Mouse (Mus musculus) stomach, postnatal 0 days (tissue): ENCODE data around the gene Ppp1r37. TPM values are rescaled to one million over a fixed set of nuclear protein-coding genes. Genes with fewer than 3 reads are reported as not detected.

Experiments used
- ATAC-seq: fragments of 200-750 bp; cut with Nextera tagmentation; 2 replicates; pipeline ENCODE4 v1.8.0; 2017; ENCODE audit not compliant: low FRiP score, low TSS enrichment
- DNase-seq: peaks from one replicate; pipeline ENCODE4 v3.0.0-alpha.2; 2016; ENCODE audit warnings: low spot score
- H3K27ac ChIP-seq: fragments of 300-500 bp; sonication (generic); replicated peaks from 2 replicates; pipeline ENCODE4 v1.5.1; 2014; ENCODE audit warnings: mild to moderate bottlenecking, control low read depth
- H3K27me3 ChIP-seq: fragments of 300-500 bp; sonication (generic); 2 replicates; pipeline ENCODE4 v1.6.1; 2014; ENCODE audit warnings: low read length; ENCODE audit not compliant: control insufficient read depth, insufficient read depth
- H3K36me3 ChIP-seq: fragments of 300-500 bp; sonication (generic); 2 replicates; pipeline ENCODE4 v1.6.1; 2014; ENCODE audit warnings: low read length, mixed read lengths; ENCODE audit not compliant: control insufficient read depth, insufficient read depth
- H3K4me1 ChIP-seq: fragments of 300-500 bp; sonication (generic); replicated peaks from 2 replicates; pipeline ENCODE4 v1.6.1; 2014; ENCODE audit warnings: antibody characterized with exemption; ENCODE audit not compliant: control insufficient read depth, insufficient read depth
- H3K4me2 ChIP-seq: fragments of 300-500 bp; sonication (generic); replicated peaks from 2 replicates; pipeline ENCODE4 v1.6.1; 2014; ENCODE audit warnings: low read depth, mild to moderate bottlenecking, control low read depth, moderate library complexity
- H3K4me3 ChIP-seq: fragments of 300-500 bp; sonication (generic); 2 replicates; pipeline ENCODE4 v1.5.1; 2014; ENCODE audit warnings: low read depth, low read length, control low read depth
- H3K9ac ChIP-seq: fragments of 300-500 bp; sonication (generic); 2 replicates; pipeline ENCODE4 v1.6.1; 2014; ENCODE audit warnings: mild to moderate bottlenecking, low read length, control low read depth, mixed read lengths
- H3K9me3 ChIP-seq: fragments of 300-500 bp; sonication (generic); 2 replicates; pipeline ENCODE4 v1.6.1; 2016; ENCODE audit warnings: low read length; ENCODE audit not compliant: control insufficient read depth
- CTCF ChIP-seq: IDR thresholded peaks from 2 replicates; pipeline ENCODE4 v1.5.1; 2016; ENCODE audit warnings: antibody characterized with exemption, low read depth, mild to moderate bottlenecking, moderate library complexity
- EP300 ChIP-seq: optimal IDR thresholded peaks from 2 replicates; pipeline ENCODE3; 2016; ENCODE audit warnings: antibody characterized with exemption
- WGBS: fragments of 180-500 bp; shearing (Covaris S2); extraction: QIAGEN DNeasy Blood & Tissue Kit; methylation state at CpG from one replicate; pipeline ENCODE4 v1.1.7; 2014; 5-methylcytosine and 5-hydroxymethylcytosine counted together
- polyA plus RNA-seq: library from polyadenylated mRNA; unstranded; fragments of >200 nt; fragmentation: Nextera tagmentation; extraction: Ambion mirVana; gene quantifications from 2 replicates; pipeline ENCODE4 v1.2.1, GENCODE M21; 2015

The Ppp1r37 gene
- polyA plus RNA-seq, 1 experiment from 2014 or later, result 16.5 TPM

GRCm38 (mm10) chr7:19564455-19564854, 1.6 kb upstream of the Ppp1r37 start:
- TF ChIP-seq CTCF (peak; percentile 56), EP300 (no peak)
- 92% methylated on average over 4 of the region's 4 CpGs for WGBS
- DNase-seq, result no peak
- no peak overlapping the region for H3K9ac ChIP-seq
- 0 out of 2 replicates have a peak, but pooled peaks cover 8% of the 10 kb centered on the region for H3K4me1 ChIP-seq
- no peaks in the 10 kb centered on the region for H3K27me3 ChIP-seq
- H3K36me3 ChIP-seq, result peaks cover 11% of the 10 kb centered on the region
- no peak for ATAC-seq
- H3K4me2 ChIP-seq, result no peak overlapping the region
- no peak overlapping the region for H3K27ac ChIP-seq
- no peak overlapping the region for H3K4me3 ChIP-seq
- no peaks in the 10 kb centered on the region for H3K9me3 ChIP-seq

DNA sequence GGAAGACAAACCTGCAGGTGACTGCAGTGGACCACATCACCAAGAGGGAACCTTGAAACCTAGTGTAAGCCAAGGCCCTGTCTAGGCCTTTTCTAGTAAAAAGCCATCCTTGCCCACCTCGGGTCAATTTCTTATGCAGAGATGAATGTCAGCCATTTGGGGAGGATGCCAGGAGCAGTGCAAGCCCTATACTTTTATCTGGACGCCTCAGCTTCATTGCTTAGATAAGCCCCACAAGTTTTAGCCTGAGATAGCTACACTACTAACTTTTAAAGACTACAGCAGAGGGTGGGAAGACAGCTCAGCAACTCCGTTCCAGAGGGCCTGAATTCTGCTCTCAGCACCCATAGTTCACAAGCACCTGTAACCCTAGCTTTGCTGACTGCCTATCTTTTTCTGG, 1.0 kb upstream of the Ppp1r37 start:
- TF ChIP-seq CTCF (no peak), EP300 (no peak)
- Histone ChIP-seq H3K4me2 (no peak overlapping the region), H3K27me3 (no peaks in the 10 kb centered on the region), H3K4me3 (no peak overlapping the region), H3K9ac (no peak overlapping the region), H3K36me3 (peaks cover 11% of the 10 kb centered on the region), H3K4me1 (peaks cover 11% of the 10 kb centered on the region; the same call in 1 of the 2 replicates), H3K27ac (no peak overlapping the region), H3K9me3 (no peaks in the 10 kb centered on the region)
- ATAC-seq (no peak), DNase-seq (no peak)
- WGBS, result 89% methylated on average over 3 of the region's 3 CpGs

- Histone ChIP-seq H3K4me1 (peaks cover 13% of the 10 kb centered on the region), H3K4me2 (peak overlapping the region; percentile 94), H3K27ac (peak overlapping the region; percentile 95), H3K9me3 (no peaks in the 10 kb centered on the region), H3K27me3 (no peaks in the 10 kb centered on the region), H3K9ac (peak overlapping the region; percentile 95), H3K4me3 (peak overlapping the region; percentile 92), H3K36me3 (peaks cover 8% of the 10 kb centered on the region)
- ATAC-seq, result peak; percentile 83
- WGBS, result under 1% methylated on average over 100 of the region's 102 CpGs
- peak; percentile 95 for DNase-seq
- no peak for TF ChIP-seq EP300
- 0 out of 2 replicates have a peak, but pooled peaks have one; percentile 2 for TF ChIP-seq CTCF
These were observed 872 bp downstream of the Ppp1r37 start for GRCm38 (mm10) chr7:19561765-19562642.

DNA sequence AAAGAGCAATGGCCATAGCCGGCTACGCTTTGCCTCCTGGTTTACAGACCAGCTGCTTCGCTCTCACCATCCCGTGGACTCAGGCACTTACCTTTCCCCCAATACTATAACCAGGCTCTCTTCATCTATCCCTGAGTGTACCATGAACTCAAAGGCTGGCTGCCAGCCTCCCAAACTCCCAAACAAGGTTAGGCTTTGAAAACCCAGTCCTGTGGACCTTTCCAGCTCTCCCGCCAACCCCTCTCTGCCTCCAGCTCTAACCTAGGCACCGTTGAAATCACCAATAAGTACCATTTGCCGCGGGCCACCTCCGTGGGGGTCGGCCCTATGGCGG, 1.5 kb downstream of the Ppp1r37 start:
- peak overlapping the region; percentile 95 for H3K27ac ChIP-seq
- H3K4me3 ChIP-seq, result peak overlapping the region; percentile 92
- peak overlapping the region; percentile 95 for H3K9ac ChIP-seq
- H3K9me3 ChIP-seq, result no peaks in the 10 kb centered on the region
- DNase-seq, result no peak
- peaks cover 8% of the 10 kb centered on the region for H3K36me3 ChIP-seq
- H3K4me2 ChIP-seq, result peak overlapping the region; percentile 94
- no peaks in the 10 kb centered on the region for H3K27me3 ChIP-seq
- TF ChIP-seq CTCF (no peak), EP300 (no peak)
- peaks cover 15% of the 10 kb centered on the region for H3K4me1 ChIP-seq
- no peak for ATAC-seq
- WGBS, result 0% methylated on average over 11 of the region's 11 CpGs

- H3K9me3 ChIP-seq, result no peaks in the 10 kb centered on the region
- peak overlapping the region; percentile 95 for H3K27ac ChIP-seq
- ATAC-seq (no peak), DNase-seq (peak; percentile 65)
- peak overlapping the region; percentile 92 for H3K4me3 ChIP-seq
- H3K27me3 ChIP-seq, result no peaks in the 10 kb centered on the region
- H3K9ac ChIP-seq, result peak overlapping the region; percentile 95
- peaks cover 8% of the 10 kb centered on the region for H3K36me3 ChIP-seq
- peaks cover 15% of the 10 kb centered on the region for H3K4me1 ChIP-seq
- peak overlapping the region; percentile 94 for H3K4me2 ChIP-seq
- 11% methylated on average over 11 of the region's 11 CpGs for whole genome bisulfite sequencing
- TF ChIP-seq CTCF, result no peak
- TF ChIP-seq EP300, result no peak
These were observed 2.2 kb downstream of the Ppp1r37 start for GRCm38 (mm10) chr7:19560491-19561260.
